ENCODE assay signal across 8 mouse cellular contexts in genomic region chr7:141481498-141482401, GRCm38 (mm10). TPM values are rescaled to one million over a fixed set of nuclear protein-coding genes. Genes with fewer than 3 reads are reported as not detected.
DNase-seq lines count a peak whose midpoint lies in the region; ATAC-seq and TF ChIP-seq lines count a peak whose summit lies in the region.

No protein-coding gene starts in this region.

- H3K36me3 ChIP-seq in forebrain, embryonic 12.5 days (replicated peaks) = no peaks in the 10 kb centered on the region
- no peaks in the 10 kb centered on the region for H3K36me3 ChIP-seq in liver, embryonic 14.5 days (replicated peaks; ENCODE audit: control insufficient read depth, insufficient read depth, low read depth)
- H3K36me3 ChIP-seq in neural tube, embryonic 11.5 days (ENCODE audit: control insufficient read depth, insufficient read depth, low read length) = no peaks in the 10 kb centered on the region

- peaks cover 48% of the 10 kb centered on the region for H3K27me3 ChIP-seq in forebrain, embryonic 12.5 days
- H3K27me3 ChIP-seq in liver, embryonic 14.5 days (ENCODE audit: control insufficient read depth, insufficient read depth, low read length) = peaks cover 20% of the 10 kb centered on the region
- H3K27me3 ChIP-seq in neural tube, embryonic 11.5 days (ENCODE audit: control insufficient read depth, insufficient read depth, low read length) = peaks cover 11% of the 10 kb centered on the region

- peaks cover 29% of the 10 kb centered on the region for H3K4me1 ChIP-seq in forebrain, embryonic 12.5 days
- H3K4me1 ChIP-seq in liver, embryonic 14.5 days (replicated peaks; ENCODE audit: control insufficient read depth in 2 of 2, insufficient read depth in 2 of 2, low read length in 1 of 2) = peaks cover 19 to 23% of the 10 kb centered on the region in 2 experiments
- H3K4me1 ChIP-seq in neural tube, embryonic 11.5 days (ENCODE audit: control insufficient read depth, insufficient read depth, low read length) = peaks cover 13% of the 10 kb centered on the region

- no peaks in the 10 kb centered on the region for H3K9me3 ChIP-seq in forebrain, embryonic 12.5 days
- H3K9me3 ChIP-seq in liver, embryonic 14.5 days (ENCODE audit: control insufficient read depth, low read length) = no peaks in the 10 kb centered on the region
- no peaks in the 10 kb centered on the region for H3K9me3 ChIP-seq in neural tube, embryonic 11.5 days (ENCODE audit: control insufficient read depth, low read length)

- DNase-seq in ovary, adult 18-20 months (ENCODE audit: low spot score) = peak; percentile 33
- no peak for DNase-seq in ovary, postnatal 14 days (ENCODE audit: low spot score)
- peak; percentile 47 for DNase-seq in c-Kit-positive CD71-positive TER-119-positive erythroid progenitor cells, embryonic 14.5 days (ENCODE audit: low spot score)
- peak in 1 of 3 experiments; percentile 45 for DNase-seq in liver, embryonic 14.5 days (ENCODE audit: low read depth in 3 of 3, low spot score in 3 of 3)
- DNase-seq in neural tube, embryonic 11.5 days (ENCODE audit: low spot score) = peak; percentile 72
- no peak for DNase-seq in urinary bladder, postnatal 10 days (ENCODE audit: low spot score)

- peak; percentile 65 for TF ChIP-seq CTCF in liver, embryonic 14.5 days (IDR thresholded peaks at IDR 0.05; ENCODE audit: low read depth)

- peak overlapping the region; percentile 92 for H3K4me2 ChIP-seq in forebrain, embryonic 12.5 days
- peak overlapping the region; percentile 56 for H3K4me2 ChIP-seq in liver, embryonic 14.5 days (ENCODE audit: low read depth)
- H3K4me2 ChIP-seq in neural tube, embryonic 11.5 days (ENCODE audit: low read depth) = peak overlapping the region; percentile 97

- TF ChIP-seq EP300 in liver, embryonic 14.5 days (IDR thresholded peaks at IDR 0.05; ENCODE audit: low read depth) = no peak

- H3K4me3 ChIP-seq in forebrain, embryonic 12.5 days (replicated peaks) = peak overlapping the region; percentile 50
- peak overlapping the region; percentile 37 to 48 for H3K4me3 ChIP-seq in liver, embryonic 14.5 days (ENCODE audit: insufficient read depth in 1 of 2, low read depth in 2 of 2, low read length in 2 of 2)
- peak overlapping the region; percentile 57 for H3K4me3 ChIP-seq in neural tube, embryonic 11.5 days (ENCODE audit: low read depth, low read length)

- ATAC-seq in forebrain, embryonic 12.5 days (ENCODE audit: low FRiP score) = peak; percentile 77
- peak; percentile 27 for ATAC-seq in inflammation-experienced regulatory T-cells, adult 6 months
- no peak for ATAC-seq in liver, embryonic 14.5 days (ENCODE audit: insufficient read depth)
- ATAC-seq in neural tube, embryonic 11.5 days (ENCODE audit: insufficient read depth, low FRiP score, low TSS enrichment) = peak; percentile 56

- no peak overlapping the region for H3K27ac ChIP-seq in forebrain, embryonic 12.5 days
- no peak overlapping the region for H3K27ac ChIP-seq in liver, embryonic 14.5 days
- no peak overlapping the region; the same call in 1 of the 2 replicates for H3K27ac ChIP-seq in neural tube, embryonic 11.5 days (ENCODE audit: low read depth, low read length)

- peak overlapping the region; percentile 61 for H3K9ac ChIP-seq in forebrain, embryonic 12.5 days
- no peak overlapping the region for H3K9ac ChIP-seq in liver, embryonic 14.5 days (replicated peaks)
- H3K9ac ChIP-seq in neural tube, embryonic 11.5 days (ENCODE audit: low read length) = peak overlapping the region; percentile 60

- 1% methylated on average over 81 of the region's 81 CpGs for WGBS in forebrain, embryonic 12.5 days
- WGBS in liver, embryonic 14.5 days (ENCODE audit: insufficient replicate concordance) = 4% methylated on average over 81 of the region's 81 CpGs
- WGBS in neural tube, embryonic 11.5 days = 1% methylated on average over 68 of the region's 81 CpGs

RNA-seq across cellular contexts. Expression of gene Tspan4, which starts 6.7 kb away (rescaled TPM):
- 18.8 and 24.2 TPM in 2 replicates for polyA plus RNA-seq in forebrain, embryonic 12.5 days (2016; fragmentation: Nextera tagmentation; extraction: Ambion mirVana)
- 1 to 10 TPM; 1.8 to 3.0 (median 2.4) TPM for polyA plus RNA-seq in inflammation-experienced regulatory T-cells, adult 6 months (2017; shearing (Covaris generic))
- 32.1 and 37.4 TPM in 2 replicates for polyA plus RNA-seq in liver, embryonic 14.5 days (2012; rRNA removed)
- 42.1 and 43.0 TPM in 2 replicates for polyA plus RNA-seq in liver, embryonic 14.5 days (2014; fragmentation: Nextera tagmentation; extraction: Ambion mirVana)
- 32.4 and 35.8 TPM in 2 replicates for polyA plus RNA-seq in neural tube, embryonic 11.5 days (2014; fragmentation: Nextera tagmentation; extraction: Ambion mirVana)

RNA-seq across cellular contexts. Expression of gene Polr2l, which starts 6.8 kb away (rescaled TPM):
- polyA plus RNA-seq in forebrain, embryonic 12.5 days (2016; fragmentation: Nextera tagmentation; extraction: Ambion mirVana) = 69.8 and 78.4 TPM in 2 replicates
- polyA plus RNA-seq in inflammation-experienced regulatory T-cells, adult 6 months (2017; shearing (Covaris generic)) = 10 to 100 TPM; 15.7 to 24.9 (median 19.9) TPM
- 10.9 and 24.6 TPM in 2 replicates for polyA plus RNA-seq in liver, embryonic 14.5 days (2012; rRNA removed)
- polyA plus RNA-seq in liver, embryonic 14.5 days (2014; fragmentation: Nextera tagmentation; extraction: Ambion mirVana) = 52.4 and 54.7 TPM in 2 replicates
- 76.9 and 79.2 TPM in 2 replicates for polyA plus RNA-seq in neural tube, embryonic 11.5 days (2014; fragmentation: Nextera tagmentation; extraction: Ambion mirVana)

RNA-seq across cellular contexts. Expression of gene Cd151, which starts 14.6 kb away (rescaled TPM):
- polyA plus RNA-seq in forebrain, embryonic 12.5 days (2016; fragmentation: Nextera tagmentation; extraction: Ambion mirVana) = 13.9 and 18.2 TPM in 2 replicates
- polyA plus RNA-seq in inflammation-experienced regulatory T-cells, adult 6 months (2017; shearing (Covaris generic)) = 1 to 10 TPM; 6.0 to 8.7 (median 8.5) TPM
- 20.0 and 22.0 TPM in 2 replicates for polyA plus RNA-seq in liver, embryonic 14.5 days (2012; rRNA removed)
- 12.8 and 13.8 TPM in 2 replicates for polyA plus RNA-seq in liver, embryonic 14.5 days (2014; fragmentation: Nextera tagmentation; extraction: Ambion mirVana)
- 44.3 and 52.2 TPM in 2 replicates for polyA plus RNA-seq in neural tube, embryonic 11.5 days (2014; fragmentation: Nextera tagmentation; extraction: Ambion mirVana)

RNA-seq across cellular contexts. Expression of gene Cracr2b, which starts 20.9 kb away (rescaled TPM):
- 4.0 and 4.3 TPM in 2 replicates for polyA plus RNA-seq in forebrain, embryonic 12.5 days (2016; fragmentation: Nextera tagmentation; extraction: Ambion mirVana)
- polyA plus RNA-seq in inflammation-experienced regulatory T-cells, adult 6 months (2017; shearing (Covaris generic)) = not detected
- polyA plus RNA-seq in liver, embryonic 14.5 days (2012; rRNA removed) = 1.3 and 2.6 TPM in 2 replicates
- 0.89 and 1.9 TPM in 2 replicates for polyA plus RNA-seq in liver, embryonic 14.5 days (2014; fragmentation: Nextera tagmentation; extraction: Ambion mirVana)
- 2.8 and 6.4 TPM in 2 replicates for polyA plus RNA-seq in neural tube, embryonic 11.5 days (2014; fragmentation: Nextera tagmentation; extraction: Ambion mirVana)

RNA-seq across cellular contexts. Expression of gene Pnpla2, which starts 26.8 kb away (rescaled TPM):
- polyA plus RNA-seq in forebrain, embryonic 12.5 days (2016; fragmentation: Nextera tagmentation; extraction: Ambion mirVana) = 16.2 and 18.3 TPM in 2 replicates
- 10 to 100 TPM; 49.4 to 68.0 (median 63.9) TPM for polyA plus RNA-seq in inflammation-experienced regulatory T-cells, adult 6 months (2017; shearing (Covaris generic))
- 6.7 TPM in 2 replicates for polyA plus RNA-seq in liver, embryonic 14.5 days (2012; rRNA removed)
- 9.0 and 9.4 TPM in 2 replicates for polyA plus RNA-seq in liver, embryonic 14.5 days (2014; fragmentation: Nextera tagmentation; extraction: Ambion mirVana)
- 14.8 and 17.6 TPM in 2 replicates for polyA plus RNA-seq in neural tube, embryonic 11.5 days (2014; fragmentation: Nextera tagmentation; extraction: Ambion mirVana)

Comparison
In these comparisons a context has a peak if more than half of its experiments do, and no peak if none do; other contexts are left out.
1. DNase-seq: peak in ovary, adult 18-20 months (single experiment), c-Kit-positive CD71-positive TER-119-positive erythroid progenitor cells, embryonic 14.5 days (single experiment) and neural tube, embryonic 11.5 days (single experiment); none in ovary, postnatal 14 days (single experiment) and urinary bladder, postnatal 10 days (single experiment).
2. Peak in every context shown above with its lines, with median percentiles within 50 percentile points of each other: H3K4me2 ChIP-seq and H3K4me3 ChIP-seq.